Mouse (Mus musculus) kidney, embryonic 14.5 days (tissue): ENCODE measurements around the gene Mrpl22. TPM values are rescaled to one million over a fixed set of nuclear protein-coding genes. Genes with fewer than 3 reads are reported as not detected.
A peak's percentile ranks its signal among the peaks of the same experiment; 100 is the strongest.
"Not testable (repeated sequence)": the region's sequence is repeated elsewhere in the genome, so short reads cannot be mapped to it uniquely, and the experiment has no call there.

Experiments used
- ATAC-seq: fragments of 200-750 bp; cut with Nextera tagmentation; 2 replicates; pipeline ENCODE4 v1.8.0; 2017; ENCODE audit warnings: moderate number of reproducible peaks, mild to moderate bottlenecking, moderate TSS enrichment, moderate library complexity; ENCODE audit not compliant: low FRiP score, low TSS enrichment
- H3K27ac ChIP-seq: fragments of 300-500 bp; sonication (generic); 2 replicates; pipeline ENCODE4 v1.5.1; 2014; ENCODE audit warnings: low read depth, mild to moderate bottlenecking, low read length, moderate library complexity, mixed read lengths
- H3K27me3 ChIP-seq: fragments of 300-500 bp; sonication (generic); 2 replicates; pipeline ENCODE4 v1.6.1; 2014; ENCODE audit warnings: mild to moderate bottlenecking, low read length; ENCODE audit not compliant: control insufficient read depth, insufficient read depth
- H3K36me3 ChIP-seq: fragments of 300-500 bp; sonication (generic); 2 replicates; pipeline ENCODE4 v1.6.1; 2014; ENCODE audit warnings: low read length, mixed read lengths; ENCODE audit not compliant: control insufficient read depth, insufficient read depth
- H3K4me1 ChIP-seq: fragments of 300-500 bp; sonication (generic); 2 replicates; pipeline ENCODE4 v1.6.1; 2014; ENCODE audit warnings: low read length, mixed read lengths; ENCODE audit not compliant: control insufficient read depth, insufficient read depth
- H3K4me2 ChIP-seq: fragments of 300-500 bp; sonication (generic); replicated peaks from 2 replicates; pipeline ENCODE4 v1.6.1; 2014; ENCODE audit warnings: low read depth, mild to moderate bottlenecking, low read length
- H3K4me3 ChIP-seq: fragments of 300-500 bp; sonication (generic); 2 replicates; pipeline ENCODE4 v1.5.1; 2014; ENCODE audit warnings: mild to moderate bottlenecking, low read length
- H3K9ac ChIP-seq: fragments of 300-500 bp; sonication (generic); 2 replicates; pipeline ENCODE4 v1.6.1; 2014; ENCODE audit warnings: low read depth, mild to moderate bottlenecking, low read length, moderate library complexity
- H3K9me3 ChIP-seq: fragments of 300-500 bp; sonication (generic); 2 replicates; pipeline ENCODE4 v1.6.1; 2016; ENCODE audit warnings: low read length; ENCODE audit not compliant: control insufficient read depth
- WGBS: fragments of 180-500 bp; shearing (Covaris S2); extraction: QIAGEN DNeasy Blood & Tissue Kit; methylation state at CpG from one replicate; pipeline ENCODE4 v1.1.7; 2014; 5-methylcytosine and 5-hydroxymethylcytosine counted together
- polyA plus RNA-seq: library from polyadenylated mRNA; unstranded; fragments of >200 nt; fragmentation: Nextera tagmentation; extraction: Ambion mirVana; gene quantifications from 2 replicates; pipeline ENCODE4 v1.2.1, GENCODE M21; 2014

Mrpl22 gene
- polyA plus RNA-seq, 1 experiment from 2014 or later, result 137 TPM

- 1% methylated on average over 70 of the region's 71 CpGs for WGBS
- H3K9ac ChIP-seq, result peak within 1 kb of the TSS; percentile 88
- peak; percentile 82 for ATAC-seq
- H3K27ac ChIP-seq, result peak within 1 kb of the TSS; percentile 65
- no peaks in the 10 kb centered on the region for H3K27me3 ChIP-seq
- H3K4me1 ChIP-seq, result peaks cover 11% of the 10 kb centered on the region
- peak within 1 kb of the TSS; percentile 71 for H3K4me2 ChIP-seq
- H3K36me3 ChIP-seq, result peaks cover 27% of the 10 kb centered on the region
- peak within 1 kb of the TSS; percentile 88 for H3K4me3 ChIP-seq
- H3K9me3 ChIP-seq, result no peaks in the 10 kb centered on the region; the same call in 1 of the 2 replicates
Observed at GRCm38 (mm10) chr11:58168167-58168915, 3.1 kb upstream of the Mrpl22 start, which contains the start of gene Gemin5. Gene Gemin5 (minus strand): TSS chr11:58168539.

GRCm38 (mm10) chr11:58169666-58170065 is 1.8 kb upstream of the Mrpl22 start:
- no peaks in the 10 kb centered on the region; the same call in 1 of the 2 replicates for H3K9me3 ChIP-seq
- no peak overlapping the region for H3K9ac ChIP-seq
- no peak for ATAC-seq
- H3K4me1 ChIP-seq, result peaks cover 11% of the 10 kb centered on the region
- no peaks in the 10 kb centered on the region for H3K27me3 ChIP-seq
- no peak overlapping the region for H3K4me2 ChIP-seq
- H3K36me3 ChIP-seq, result peaks cover 26% of the 10 kb centered on the region
- no peak overlapping the region for H3K27ac ChIP-seq
- no peak overlapping the region for H3K4me3 ChIP-seq
- 83% methylated on average over 4 of the region's 4 CpGs for WGBS

DNA sequence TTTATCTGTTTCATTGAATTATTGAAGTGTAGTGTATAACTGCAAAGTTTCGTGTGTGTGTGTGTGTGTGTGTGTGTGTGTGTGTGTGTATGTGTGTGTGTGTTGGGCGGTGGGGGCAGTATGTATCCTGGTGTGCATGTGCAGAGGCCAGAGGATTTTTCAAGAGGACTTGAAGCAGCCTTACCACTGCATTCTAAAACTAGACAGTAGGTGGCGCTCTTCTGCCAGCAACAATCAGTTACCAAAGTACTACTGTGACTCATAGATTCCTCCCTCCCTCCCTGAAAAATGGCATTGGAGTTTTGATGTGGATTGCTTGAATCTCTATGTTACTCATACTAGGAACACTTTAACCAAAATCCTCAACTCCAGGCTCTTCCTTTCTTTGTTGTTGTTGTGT is 8.1 kb downstream of the Mrpl22 start:
- Histone ChIP-seq H3K36me3 (peaks cover 44% of the 10 kb centered on the region), H3K4me1 (no peaks in the 10 kb centered on the region), H3K9ac (no peak overlapping the region), H3K27me3 (no peaks in the 10 kb centered on the region), H3K27ac (no peak overlapping the region), H3K4me3 (no peak overlapping the region), H3K4me2 (no peak overlapping the region), H3K9me3 (no peaks in the 10 kb centered on the region)
- ATAC-seq, result peak; percentile 48; the same call in 1 of the 2 replicates
- WGBS, result 19% methylated on average over 3 of the region's 3 CpGs

DNA sequence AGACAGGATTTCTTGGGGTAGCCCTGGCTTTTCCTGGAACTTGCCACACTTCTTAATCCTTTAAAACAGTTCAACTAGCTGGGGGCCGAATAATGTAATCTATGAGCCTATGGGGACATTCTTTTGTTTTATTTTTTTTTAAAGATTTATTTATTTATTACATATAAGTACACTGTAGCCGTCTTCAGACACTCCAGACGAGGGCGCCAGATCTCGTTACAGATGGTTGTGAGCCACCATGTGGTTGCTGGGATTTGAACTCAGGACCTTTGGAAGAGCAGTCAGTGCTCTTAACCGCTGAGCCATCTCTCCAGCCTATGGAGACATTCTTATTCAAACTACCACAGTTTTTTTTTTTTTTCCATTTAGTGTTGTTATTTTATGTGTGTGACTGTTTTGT is 8.5 kb downstream of the Mrpl22 start:
- ATAC-seq, H3K9me3 ChIP-seq, H3K9ac ChIP-seq, H3K4me3 ChIP-seq, H3K27ac ChIP-seq, H3K4me1 ChIP-seq, H3K4me2 ChIP-seq, H3K27me3 ChIP-seq: not testable (repeated sequence)
- H3K36me3 ChIP-seq, result peaks cover 40% of the 10 kb centered on the region
- 91% methylated on average over 6 of the region's 6 CpGs for WGBS

DNA sequence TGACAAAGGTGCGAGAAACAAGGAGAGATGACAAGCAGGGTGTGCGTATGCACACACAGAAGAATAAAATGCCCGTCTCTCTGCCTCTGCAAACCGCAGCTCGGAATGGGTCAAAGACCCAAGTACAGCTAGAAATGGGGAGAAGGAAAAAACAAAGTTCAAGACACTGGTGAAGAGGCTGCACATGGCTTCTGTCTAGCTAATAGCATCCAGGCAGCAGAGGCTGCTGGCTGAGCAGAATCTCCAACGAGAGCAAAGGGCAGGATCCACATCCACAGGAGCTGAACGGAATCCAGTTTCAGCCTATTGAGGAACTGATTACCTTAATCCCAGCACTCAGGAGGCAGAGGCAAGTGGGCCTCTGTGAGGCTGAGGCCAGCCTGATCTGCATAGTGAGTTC is 9.3 kb downstream of the Mrpl22 start:
- Histone ChIP-seq H3K9me3 (no peaks in the 10 kb centered on the region), H3K27me3 (no peaks in the 10 kb centered on the region), H3K4me1 (no peaks in the 10 kb centered on the region), H3K9ac (no peak overlapping the region), H3K27ac (no peak overlapping the region), H3K36me3 (peaks cover 33% of the 10 kb centered on the region), H3K4me2 (no peak overlapping the region), H3K4me3 (no peak overlapping the region)
- ATAC-seq, result no peak
- WGBS, result 88% methylated on average over 7 of the region's 7 CpGs

- no peaks in the 10 kb centered on the region for H3K9me3 ChIP-seq
- no peak overlapping the region for H3K27ac ChIP-seq
- no peaks in the 10 kb centered on the region for H3K4me1 ChIP-seq
- no peak overlapping the region for H3K4me2 ChIP-seq
- no peaks in the 10 kb centered on the region for H3K27me3 ChIP-seq
- H3K9ac ChIP-seq, result no peak overlapping the region
- peaks cover 7% of the 10 kb centered on the region; the same call in 1 of the 2 replicates for H3K36me3 ChIP-seq
- no peak for ATAC-seq
- WGBS, result 89% methylated on average over 3 of the region's 3 CpGs
- no peak overlapping the region for H3K4me3 ChIP-seq
Observed at GRCm38 (mm10) chr11:58183579-58183978, 12.1 kb downstream of the Mrpl22 start.

DNA sequence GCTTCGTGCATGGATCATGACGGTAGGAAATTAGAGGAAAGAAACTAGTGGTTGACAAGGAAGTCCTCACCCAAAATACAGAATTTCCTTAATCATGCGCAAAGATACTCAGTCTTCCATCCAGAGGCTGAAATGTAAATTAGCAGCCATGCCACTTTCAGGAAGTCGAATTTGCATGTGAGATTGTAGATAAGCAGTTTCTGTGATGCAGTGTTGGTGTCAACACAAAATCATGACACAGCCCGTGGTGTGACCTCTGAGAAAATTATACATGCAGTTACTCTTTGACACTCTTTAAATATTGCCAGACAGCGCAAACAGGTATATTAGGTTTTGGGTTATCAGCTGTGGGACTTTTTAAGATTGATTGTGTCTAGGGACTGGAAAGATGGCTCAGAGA is 18.2 kb downstream of the Mrpl22 start:
- Histone ChIP-seq H3K4me1 (peaks cover 6% of the 10 kb centered on the region), H3K36me3 (no peaks in the 10 kb centered on the region), H3K27me3 (no peaks in the 10 kb centered on the region), H3K9ac (no peak overlapping the region), H3K4me2 (no peak overlapping the region), H3K27ac (no peak overlapping the region), H3K4me3 (no peak overlapping the region), H3K9me3 (no peaks in the 10 kb centered on the region)
- no peak for ATAC-seq
- WGBS, result 93% methylated on average over 6 of the region's 6 CpGs

DNA sequence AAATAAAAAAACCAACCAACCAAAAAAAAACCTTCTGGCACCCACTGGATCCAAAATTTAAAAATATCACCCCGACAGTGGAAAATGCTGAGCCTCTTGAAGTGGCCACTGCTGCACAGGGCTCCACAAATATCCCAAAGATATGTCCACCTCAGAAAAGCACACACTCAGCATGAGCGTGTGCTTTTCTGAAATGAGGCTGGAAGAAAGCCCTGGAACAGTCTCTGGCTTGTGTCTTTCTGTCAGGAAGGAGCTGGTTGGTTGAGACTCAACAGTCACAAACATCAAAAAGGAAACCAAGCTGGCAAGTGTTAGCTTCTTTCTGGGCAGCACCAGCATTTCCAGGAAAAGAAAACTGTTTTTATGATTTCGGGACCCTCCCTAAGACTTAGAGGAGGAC is 21.9 kb downstream of the Mrpl22 start:
- Histone ChIP-seq H3K9ac (no peak overlapping the region), H3K27me3 (no peaks in the 10 kb centered on the region), H3K4me3 (no peak overlapping the region), H3K4me2 (no peak overlapping the region), H3K9me3 (no peaks in the 10 kb centered on the region), H3K27ac (no peak overlapping the region), H3K36me3 (no peaks in the 10 kb centered on the region), H3K4me1 (peaks cover 6% of the 10 kb centered on the region)
- 84% methylated on average over 3 of the region's 3 CpGs for WGBS
- no peak for ATAC-seq

DNA sequence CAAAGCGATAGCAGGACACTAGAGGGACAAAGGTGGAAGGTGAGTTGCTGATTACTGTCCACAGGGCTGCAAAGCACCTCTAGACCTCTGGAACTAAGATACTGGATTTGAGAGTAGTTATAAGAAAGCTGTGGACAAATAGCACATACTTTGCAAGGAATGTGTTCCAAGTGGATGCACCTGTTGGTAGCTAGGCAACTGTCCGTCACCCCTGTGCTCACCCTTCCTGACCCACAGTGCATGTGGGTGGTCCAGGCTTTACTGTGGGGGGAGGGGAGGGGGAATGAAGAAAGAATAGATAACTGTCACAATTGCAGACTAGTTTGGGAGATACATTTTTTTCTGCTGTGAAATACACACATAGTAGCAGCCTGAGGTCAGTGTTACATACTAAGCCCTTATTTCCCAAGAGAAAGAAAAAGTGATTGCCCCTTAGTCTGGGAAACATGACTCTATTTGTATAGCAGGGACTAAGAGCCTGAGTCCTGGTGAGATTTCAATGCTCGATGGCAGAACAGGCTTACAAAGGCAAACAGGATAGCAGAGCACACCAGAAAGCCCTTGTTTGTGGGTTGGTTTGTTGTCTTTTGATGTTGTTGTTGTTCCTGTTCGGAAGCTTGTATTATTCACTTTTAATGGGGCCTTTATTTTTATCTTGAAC is 22.5 kb downstream of the Mrpl22 start:
- Histone ChIP-seq H3K4me3 (no peak overlapping the region), H3K9me3 (no peaks in the 10 kb centered on the region), H3K27ac (no peak overlapping the region), H3K4me2 (no peak overlapping the region), H3K4me1 (peaks cover 6% of the 10 kb centered on the region), H3K36me3 (no peaks in the 10 kb centered on the region), H3K9ac (no peak overlapping the region), H3K27me3 (no peaks in the 10 kb centered on the region)
- WGBS, result 48% methylated on average over 4 of the region's 4 CpGs
- ATAC-seq, result no peak
